Mouse (Mus musculus): ENCODE measurements around the gene Hist1h4a.

GRCm38 (mm10) chr13:23724239-23724638, 36.8 kb downstream of the Hist1h4a start:
- TF ChIP-seq CTCF (IDR thresholded peaks at IDR 0.05; ENCODE audit: borderline replicate concordance, insufficient read depth, low read depth, low read length), result no peak
- no peak for TF ChIP-seq POLR2A (IDR thresholded peaks at IDR 0.05; ENCODE audit: borderline replicate concordance, insufficient read depth, low read length)
